Mouse (Mus musculus) lung, embryonic 14.5 days (tissue): ENCODE measurements around the gene Tyrobp. TPM values are rescaled to one million over a fixed set of nuclear protein-coding genes. Genes with fewer than 3 reads are reported as not detected.
A peak's percentile ranks its signal among the peaks of the same experiment; 100 is the strongest.

Experiments
- ATAC-seq: fragments of 200-750 bp; cut with Nextera tagmentation; 2 replicates; pipeline ENCODE4 v1.8.0; 2017; ENCODE audit warnings: mild to moderate bottlenecking, moderate TSS enrichment, moderate library complexity; ENCODE audit not compliant: insufficient read depth
- DNase-seq: peaks from one replicate; pipeline ENCODE4 v3.0.0-alpha.2; 2015
- H3K27ac ChIP-seq: fragments of 300-500 bp; sonication (generic); 2 replicates; pipeline ENCODE4 v1.5.1; 2014; ENCODE audit warnings: low read depth, mild to moderate bottlenecking, moderate library complexity
- H3K27me3 ChIP-seq: fragments of 300-500 bp; sonication (generic); 2 replicates; pipeline ENCODE4 v1.6.1; 2014; ENCODE audit warnings: low read length, control low read depth; ENCODE audit not compliant: insufficient read depth
- H3K36me3 ChIP-seq: fragments of 300-500 bp; sonication (generic); 2 replicates; pipeline ENCODE4 v1.6.1; 2014; ENCODE audit warnings: control low read depth; ENCODE audit not compliant: insufficient read depth
- H3K4me1 ChIP-seq: fragments of 300-500 bp; sonication (generic); 2 replicates; pipeline ENCODE4 v1.6.1; 2014; ENCODE audit warnings: antibody characterized with exemption, control low read depth; ENCODE audit not compliant: insufficient read depth
- H3K4me2 ChIP-seq: fragments of 300-500 bp; sonication (generic); 2 replicates; pipeline ENCODE4 v1.6.1; 2014; ENCODE audit warnings: mild to moderate bottlenecking
- H3K4me3 ChIP-seq: fragments of 300-500 bp; sonication (generic); 2 replicates; pipeline ENCODE4 v1.5.1; 2014; ENCODE audit warnings: low read depth, low read length
- H3K9ac ChIP-seq: fragments of 300-500 bp; sonication (generic); 2 replicates; pipeline ENCODE4 v1.6.1; 2014
- H3K9me3 ChIP-seq: fragments of 300-500 bp; sonication (generic); 2 replicates; pipeline ENCODE4 v1.6.1; 2016; ENCODE audit warnings: low read depth, low read length, control low read depth
- CTCF ChIP-seq: IDR thresholded peaks from 2 replicates; pipeline ENCODE4 v1.5.1; 2016; ENCODE audit warnings: antibody characterized with exemption, low read depth
- WGBS: fragments of 180-500 bp; shearing (Covaris S2); extraction: QIAGEN DNeasy Blood & Tissue Kit; methylation state at CpG from one replicate; pipeline ENCODE4 v1.1.7; 2014; 5-methylcytosine and 5-hydroxymethylcytosine counted together
- polyA plus RNA-seq: library from polyadenylated mRNA; unstranded; fragments of >200 nt; fragmentation: Nextera tagmentation; extraction: Ambion mirVana; gene quantifications from 2 replicates; pipeline ENCODE4 v1.2.1, GENCODE M21; 2014

Gene Tyrobp
- polyA plus RNA-seq, 1 experiment from 2014 or later = 46.0 TPM

DNA sequence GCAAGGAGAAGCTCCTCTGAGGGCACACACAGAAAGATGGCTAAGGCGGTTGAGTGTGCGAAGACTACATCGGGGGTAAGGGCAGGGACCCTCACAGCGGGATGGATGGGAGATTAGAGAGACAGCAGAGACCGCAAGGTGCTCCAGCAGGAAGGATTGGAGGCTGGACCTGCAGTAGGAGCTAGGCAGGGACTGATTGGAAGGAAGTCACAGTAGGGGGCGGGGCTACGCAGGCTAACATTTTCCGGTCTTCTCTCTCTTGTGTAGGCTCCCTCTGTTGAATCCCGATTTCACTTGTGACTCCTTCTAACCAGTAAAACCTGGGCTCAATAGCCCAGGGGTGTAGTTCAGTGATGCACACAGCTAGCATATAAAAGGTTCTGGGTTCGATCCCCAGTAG, 23.3 kb downstream of the Tyrobp start:
- H3K9ac ChIP-seq = no peak overlapping the region
- no peak overlapping the region for H3K4me3 ChIP-seq
- H3K27me3 ChIP-seq = no peaks in the 10 kb centered on the region
- H3K4me2 ChIP-seq = no peak overlapping the region
- H3K27ac ChIP-seq = no peak overlapping the region
- no peak for TF ChIP-seq CTCF
- WGBS = 15% methylated on average over 10 of the region's 10 CpGs
- no peaks in the 10 kb centered on the region for H3K4me1 ChIP-seq
- ATAC-seq (no peak), DNase-seq (peak; percentile 7)
- H3K9me3 ChIP-seq = no peaks in the 10 kb centered on the region
- H3K36me3 ChIP-seq = no peaks in the 10 kb centered on the region

DNA sequence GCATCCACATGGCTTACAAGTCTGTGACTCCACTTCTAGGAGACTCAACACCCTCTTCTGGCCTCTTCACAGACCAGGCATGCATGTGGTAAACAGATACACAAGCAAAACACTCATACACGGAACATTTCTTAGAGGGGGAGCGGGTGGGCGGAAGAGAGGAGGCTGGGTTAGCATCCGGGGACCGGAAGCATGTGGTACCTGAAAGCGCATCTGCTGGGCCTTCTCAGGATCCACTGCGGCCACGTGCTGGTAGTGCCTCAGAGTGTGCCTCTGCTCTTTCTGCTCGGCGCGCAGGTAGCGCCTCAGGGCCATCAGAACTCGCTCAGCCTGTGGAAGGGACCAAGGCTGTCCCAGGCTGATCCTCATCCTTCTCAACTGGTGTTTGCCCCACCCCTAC, 26.2 kb downstream of the Tyrobp start:
- H3K36me3 ChIP-seq = no peaks in the 10 kb centered on the region
- no peak for TF ChIP-seq CTCF
- H3K27me3 ChIP-seq = 0 out of 2 replicates have a peak, but pooled peaks cover 3% of the 10 kb centered on the region
- no peak overlapping the region for H3K4me3 ChIP-seq
- H3K27ac ChIP-seq = no peak overlapping the region
- H3K9me3 ChIP-seq = no peaks in the 10 kb centered on the region
- no peak overlapping the region for H3K4me2 ChIP-seq
- no peak overlapping the region for H3K9ac ChIP-seq
- ATAC-seq = no peak
- peaks cover 9% of the 10 kb centered on the region for H3K4me1 ChIP-seq
- no peak for DNase-seq
- WGBS = 80% methylated on average over 13 of the region's 13 CpGs

DNA sequence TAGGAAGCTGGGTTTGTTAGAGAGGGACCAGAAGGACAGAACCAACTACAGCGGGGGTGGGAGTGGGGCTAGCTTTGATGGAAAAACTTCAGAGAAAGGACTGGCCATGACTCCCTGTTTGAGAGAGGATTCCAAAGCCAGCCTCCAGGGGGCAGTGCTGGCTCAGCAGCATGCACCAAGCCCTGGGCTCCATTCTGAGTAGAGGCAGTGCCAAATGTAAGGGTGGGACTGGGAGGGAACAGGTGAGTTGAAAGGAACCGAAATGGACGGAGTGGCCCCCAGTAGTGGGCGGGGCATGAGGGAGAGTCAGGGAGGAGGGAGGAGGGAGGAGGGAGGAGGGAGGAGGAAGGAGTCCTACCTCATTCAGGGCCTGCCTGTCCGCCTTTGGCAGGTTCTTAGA, 27.1 kb downstream of the Tyrobp start:
- peaks cover 13% of the 10 kb centered on the region for H3K4me1 ChIP-seq
- H3K4me2 ChIP-seq = no peak overlapping the region
- peak; percentile 79 for TF ChIP-seq CTCF
- H3K27me3 ChIP-seq = peaks cover 6% of the 10 kb centered on the region; the same call in 1 of the 2 replicates
- no peak for ATAC-seq
- WGBS = 25% methylated on average over 4 of the region's 5 CpGs
- H3K27ac ChIP-seq = no peak overlapping the region
- no peaks in the 10 kb centered on the region for H3K9me3 ChIP-seq
- DNase-seq = peak; percentile 66
- H3K4me3 ChIP-seq = no peak overlapping the region
- H3K9ac ChIP-seq = no peak overlapping the region
- no peaks in the 10 kb centered on the region for H3K36me3 ChIP-seq

- Histone ChIP-seq H3K9me3 (no peaks in the 10 kb centered on the region; the same call in 1 of the 2 replicates), H3K27ac (no peak overlapping the region), H3K36me3 (no peaks in the 10 kb centered on the region), H3K4me2 (peak overlapping the region; percentile 86), H3K4me3 (peak overlapping the region; percentile 66; the same call in 1 of the 2 replicates), H3K27me3 (peaks cover 13% of the 10 kb centered on the region), H3K9ac (no peak overlapping the region), H3K4me1 (peaks cover 13% of the 10 kb centered on the region)
- peak; percentile 20 for DNase-seq
- TF ChIP-seq CTCF = no peak
- WGBS = 23% methylated on average over 9 of the region's 9 CpGs
- no peak for ATAC-seq
Measured at GRCm38 (mm10) chr7:30443696-30444095, 30.1 kb downstream of the Tyrobp start.

GRCm38 (mm10) chr7:30444154-30444970, 30.8 kb downstream of the Tyrobp start:
- DNase-seq = peak; percentile 73
- no peak for TF ChIP-seq CTCF
- H3K4me2 ChIP-seq = peak overlapping the region; percentile 86
- under 1% methylated on average over 38 of the region's 38 CpGs for WGBS
- no peak overlapping the region for H3K27ac ChIP-seq
- peaks cover 13% of the 10 kb centered on the region for H3K4me1 ChIP-seq
- peak; percentile 38; the same call in 1 of the 2 replicates for ATAC-seq
- H3K36me3 ChIP-seq = no peaks in the 10 kb centered on the region
- no peaks in the 10 kb centered on the region; the same call in 1 of the 2 replicates for H3K9me3 ChIP-seq
- H3K9ac ChIP-seq = peak overlapping the region; percentile 56
- peaks cover 13% of the 10 kb centered on the region for H3K27me3 ChIP-seq
- peak overlapping the region; percentile 66 for H3K4me3 ChIP-seq

DNA sequence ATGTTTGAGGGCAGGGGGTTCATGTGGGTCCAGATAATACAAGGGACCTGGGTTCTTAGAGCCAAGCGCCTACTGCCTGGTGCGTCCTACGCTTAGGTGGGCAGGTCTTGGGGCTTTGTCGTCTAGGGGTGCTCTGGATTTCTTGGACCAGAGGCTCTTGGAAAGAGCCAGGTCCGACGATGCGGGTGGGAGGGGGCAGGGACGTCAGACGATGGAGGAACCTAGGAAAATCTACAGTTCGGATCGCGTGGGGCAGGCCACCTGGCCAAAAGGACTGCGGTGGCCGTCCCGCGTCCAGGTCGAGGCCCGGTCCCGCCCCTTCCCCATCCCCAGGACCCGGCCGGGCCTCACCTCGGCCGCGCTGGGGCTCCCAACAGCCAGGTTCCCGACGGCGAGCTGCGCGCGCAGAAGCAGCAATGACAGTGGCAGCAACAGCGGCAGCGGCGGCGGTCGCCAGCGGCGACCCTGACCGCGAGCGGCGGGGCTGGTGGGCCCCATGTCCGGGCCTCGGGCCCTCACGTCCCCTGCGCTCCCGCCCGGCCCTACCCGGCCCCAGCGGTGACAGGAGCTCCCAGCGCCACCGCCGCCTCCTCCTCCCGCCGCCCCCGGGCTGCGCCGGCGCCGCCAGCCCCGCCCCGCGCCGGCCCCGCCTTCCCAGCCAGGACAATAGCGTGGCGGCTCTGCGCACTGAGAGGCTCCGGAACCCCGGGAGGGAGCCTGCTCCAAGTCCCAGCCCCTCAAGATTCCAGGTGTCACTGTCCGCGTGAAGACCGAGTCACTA, 31.6 kb downstream of the Tyrobp start, which contains the start of gene Aplp1:
Aplp1 (minus strand) TSS at position 565 of the 781 bp plus-strand sequence.
- Histone ChIP-seq H3K4me1 (peaks cover 13% of the 10 kb centered on the region), H3K4me3 (peak within 1 kb of the TSS; percentile 66), H3K27ac (peak within 1 kb of the TSS; percentile 24; the same call in 1 of the 2 replicates), H3K36me3 (no peaks in the 10 kb centered on the region), H3K4me2 (peak within 1 kb of the TSS; percentile 86), H3K27me3 (peaks cover 13% of the 10 kb centered on the region), H3K9ac (peak within 1 kb of the TSS; percentile 56), H3K9me3 (no peaks in the 10 kb centered on the region; the same call in 1 of the 2 replicates)
- no peak for TF ChIP-seq CTCF
- WGBS = under 1% methylated on average over 72 of the region's 72 CpGs
- peak; percentile 74 for DNase-seq
- ATAC-seq = peak; percentile 77

DNA sequence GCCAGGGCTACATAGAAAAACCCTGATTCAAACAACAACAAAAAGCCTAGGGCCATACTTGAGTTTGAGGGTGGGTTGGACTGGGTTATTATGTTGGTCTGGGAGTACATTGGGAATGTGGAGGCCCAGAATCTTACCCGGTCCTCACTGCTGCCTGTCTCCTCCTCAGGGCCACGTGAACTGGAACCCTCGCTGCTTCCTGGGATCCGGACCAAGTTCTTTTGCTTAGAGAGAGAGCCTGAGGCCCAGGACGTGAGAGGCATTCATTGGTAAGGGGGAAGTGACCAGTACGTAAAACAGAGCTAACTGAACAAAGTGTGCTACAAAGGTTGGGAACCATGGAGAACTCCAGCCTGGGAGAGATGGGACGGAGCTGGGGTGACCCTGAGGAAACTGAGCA, 36.7 kb downstream of the Tyrobp start:
- Histone ChIP-seq H3K36me3 (no peaks in the 10 kb centered on the region), H3K4me1 (no peaks in the 10 kb centered on the region), H3K27ac (no peak overlapping the region), H3K4me2 (no peak overlapping the region), H3K9ac (no peak overlapping the region), H3K4me3 (no peak overlapping the region), H3K9me3 (no peaks in the 10 kb centered on the region; the same call in 1 of the 2 replicates), H3K27me3 (peaks cover 42% of the 10 kb centered on the region)
- WGBS = 66% methylated on average over 7 of the region's 7 CpGs
- DNase-seq = no peak
- TF ChIP-seq CTCF = no peak
- ATAC-seq = no peak
